In the genomic region with DNA sequence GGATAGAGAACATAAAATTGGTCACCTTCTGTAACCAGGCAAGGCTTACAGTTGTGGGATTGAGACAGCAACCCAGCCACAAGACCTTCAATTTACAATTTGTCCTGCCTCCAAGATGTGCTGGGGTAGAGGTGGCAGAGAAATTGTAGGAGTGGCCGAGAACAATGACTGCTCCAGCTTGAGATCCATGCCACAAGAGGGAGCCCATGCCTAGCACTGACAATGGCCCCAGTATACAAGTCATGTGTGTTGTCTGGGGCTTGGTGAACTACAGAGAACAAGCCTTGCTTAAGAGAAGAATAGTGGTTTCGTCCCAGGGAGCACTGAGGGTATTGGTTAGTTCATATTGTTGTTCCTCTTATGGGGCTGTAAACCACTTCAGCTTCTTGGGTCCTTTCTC, we compare ENCODE assay signal across 20 mouse cellular contexts.
A peak's percentile ranks its signal among the peaks of the same experiment; 100 is the strongest.
DNase-seq lines count a peak whose midpoint lies in the region; ATAC-seq and TF ChIP-seq lines count a peak whose summit lies in the region.
"Had no signal": no experiment of that assay in that cellular context is flagged by ENCODE, and none has a peak within 500 bp of the region (broad histone marks: within the 10 kb centered on the region; RNA-seq: fewer than 3 reads in every experiment).

No protein-coding gene starts in this region.

- 73% methylated on average over 2 of the region's 2 CpGs for whole genome bisulfite sequencing in forebrain, postnatal 0 days
- 81% methylated on average over 2 of the region's 2 CpGs for WGBS in forebrain, embryonic 11.5 days
- WGBS in lung, postnatal 0 days = 70% methylated on average over 2 of the region's 2 CpGs
- WGBS in limb, embryonic 11.5 days = 71% methylated on average over 2 of the region's 2 CpGs

- no peak overlapping the region for H3K4me2 ChIP-seq in forebrain, postnatal 0 days (ENCODE audit: low read depth)
- H3K4me2 ChIP-seq in forebrain, embryonic 11.5 days (ENCODE audit: low read depth, low read length, severe bottlenecking) = no peak overlapping the region
- H3K4me2 ChIP-seq in lung, postnatal 0 days (replicated peaks; ENCODE audit: low read depth, low read length) = no peak overlapping the region
- no peak overlapping the region for H3K4me2 ChIP-seq in limb, embryonic 11.5 days (ENCODE audit: low read depth, severe bottlenecking)
- H3K4me2 ChIP-seq: heart, embryonic 12.5 days; liver, embryonic 11.5 days; midbrain, embryonic 11.5 days; neural tube, embryonic 13.5 days had no signal

- no peaks in the 10 kb centered on the region for H3K36me3 ChIP-seq in forebrain, postnatal 0 days (ENCODE audit: insufficient read depth)
- no peaks in the 10 kb centered on the region for H3K36me3 ChIP-seq in forebrain, embryonic 11.5 days (ENCODE audit: control insufficient read depth, insufficient read depth, low read length)
- H3K36me3 ChIP-seq in lung, postnatal 0 days (ENCODE audit: insufficient read depth, low read length) = no peaks in the 10 kb centered on the region
- H3K36me3 ChIP-seq in limb, embryonic 11.5 days (ENCODE audit: control insufficient read depth, insufficient read depth, low read length) = no peaks in the 10 kb centered on the region
- H3K36me3 ChIP-seq: heart, embryonic 12.5 days; neural tube, embryonic 13.5 days had no signal

- no peak for DNase-seq in forebrain, postnatal 0 days
- no peak for DNase-seq in forebrain, embryonic 11.5 days (ENCODE audit: low spot score)
- DNase-seq in lung, postnatal 0 days (ENCODE audit: low spot score) = no peak
- no peak for DNase-seq in lung, postnatal 4 days
- DNase-seq in ES-CJ7 (ENCODE audit: low read depth, low spot score) = peak; percentile 43
- no peak for DNase-seq in limb, embryonic 11.5 days (ENCODE audit: low spot score)
- no peak for DNase-seq in thymus, postnatal 14 days
- DNase-seq: cerebellum, adult 2 months; heart, postnatal 36 days; kidney, adult 2 months; kidney, postnatal 4 days; right cerebral cortex, postnatal 25 days had no signal

- H3K4me1 ChIP-seq in forebrain, postnatal 0 days (ENCODE audit: insufficient read depth) = no peaks in the 10 kb centered on the region
- H3K4me1 ChIP-seq in forebrain, embryonic 11.5 days (replicated peaks; ENCODE audit: control insufficient read depth, insufficient read depth, low read length) = no peaks in the 10 kb centered on the region
- no peaks in the 10 kb centered on the region for H3K4me1 ChIP-seq in lung, postnatal 0 days (ENCODE audit: insufficient read depth, low read depth, low read length)
- 0 out of 2 replicates have a peak, but pooled peaks cover 2% of the 10 kb centered on the region for H3K4me1 ChIP-seq in limb, embryonic 11.5 days (ENCODE audit: control insufficient read depth, insufficient read depth, low read length)
- H3K4me1 ChIP-seq: heart, embryonic 12.5 days; neural tube, embryonic 13.5 days had no signal

- TF ChIP-seq CTCF in forebrain, postnatal 0 days (IDR thresholded peaks at IDR 0.05; ENCODE audit: low read depth) = peak; percentile 10; the same call in 1 of the 2 replicates
- TF ChIP-seq CTCF in lung, postnatal 0 days (IDR thresholded peaks at IDR 0.05) = peak; percentile 33; the same call in 1 of the 2 replicates

- no peak overlapping the region for H3K9ac ChIP-seq in forebrain, postnatal 0 days
- no peak overlapping the region for H3K9ac ChIP-seq in forebrain, embryonic 11.5 days (ENCODE audit: low read length)
- no peak overlapping the region for H3K9ac ChIP-seq in lung, postnatal 0 days (replicated peaks; ENCODE audit: low read depth)
- no peak overlapping the region for H3K9ac ChIP-seq in limb, embryonic 11.5 days (ENCODE audit: low read length)
- H3K9ac ChIP-seq: heart, embryonic 12.5 days; neural tube, embryonic 13.5 days had no signal

- no peaks in the 10 kb centered on the region for H3K9me3 ChIP-seq in forebrain, postnatal 0 days (ENCODE audit: low read length)
- H3K9me3 ChIP-seq in forebrain, embryonic 11.5 days (ENCODE audit: control insufficient read depth, low read length) = no peaks in the 10 kb centered on the region
- H3K9me3 ChIP-seq in lung, postnatal 0 days (ENCODE audit: low read length) = no peaks in the 10 kb centered on the region
- H3K9me3 ChIP-seq in limb, embryonic 11.5 days (ENCODE audit: control insufficient read depth, low read length) = no peaks in the 10 kb centered on the region
- H3K9me3 ChIP-seq: heart, embryonic 12.5 days; neural tube, embryonic 13.5 days had no signal

- no peaks in the 10 kb centered on the region for H3K27me3 ChIP-seq in forebrain, postnatal 0 days (ENCODE audit: insufficient read depth, low read length)
- H3K27me3 ChIP-seq in forebrain, embryonic 11.5 days (ENCODE audit: control insufficient read depth, insufficient read depth, low read length) = no peaks in the 10 kb centered on the region
- no peaks in the 10 kb centered on the region for H3K27me3 ChIP-seq in lung, postnatal 0 days (replicated peaks; ENCODE audit: insufficient read depth, low read length)
- H3K27me3 ChIP-seq in limb, embryonic 11.5 days (ENCODE audit: control insufficient read depth, insufficient read depth, low read length) = no peaks in the 10 kb centered on the region
- H3K27me3 ChIP-seq: heart, embryonic 12.5 days; neural tube, embryonic 13.5 days had no signal

- no peak overlapping the region for H3K4me3 ChIP-seq in forebrain, postnatal 0 days (ENCODE audit: low read depth, low read length)
- H3K4me3 ChIP-seq in forebrain, embryonic 11.5 days (ENCODE audit: low read depth, low read length) = no peak overlapping the region
- no peak overlapping the region for H3K4me3 ChIP-seq in lung, postnatal 0 days (ENCODE audit: low read depth, low read length)
- no peak overlapping the region for H3K4me3 ChIP-seq in limb, embryonic 11.5 days (ENCODE audit: low read depth, low read length)
- H3K4me3 ChIP-seq: heart, embryonic 12.5 days; neural tube, embryonic 13.5 days had no signal

- ATAC-seq in forebrain, postnatal 0 days = no peak
- no peak for ATAC-seq in forebrain, embryonic 11.5 days (replicated peaks; ENCODE audit: low FRiP score)
- no peak for ATAC-seq in lung, postnatal 0 days
- ATAC-seq in limb, embryonic 11.5 days (ENCODE audit: insufficient number of reproducible peaks, low FRiP score, low TSS enrichment, low read depth) = 0 out of 2 replicates have a peak, but pooled peaks have one; percentile 31
- ATAC-seq: activated CD4-positive, CD25-positive, alpha-beta regulatory T cell, adult 4 months; forebrain, embryonic 14.5 days; hindbrain, postnatal 0 days had no signal

- no peak for TF ChIP-seq EP300 in lung, postnatal 0 days (IDR thresholded peaks at IDR 0.05)

- H3K27ac ChIP-seq in forebrain, postnatal 0 days (ENCODE audit: low read depth, low read length) = no peak overlapping the region
- no peak overlapping the region for H3K27ac ChIP-seq in forebrain, embryonic 11.5 days (ENCODE audit: low read depth, low read length)
- no peak overlapping the region for H3K27ac ChIP-seq in lung, postnatal 0 days (ENCODE audit: low read length)
- H3K27ac ChIP-seq in limb, embryonic 11.5 days (replicated peaks; ENCODE audit: low read depth, low read length) = no peak overlapping the region
- H3K27ac ChIP-seq: hindbrain, postnatal 0 days; macrophage; neural tube, embryonic 13.5 days had no signal
